Mouse (Mus musculus) intestine, embryonic 15.5 days (tissue): ENCODE data around the gene Ccr10. TPM values are rescaled to one million over a fixed set of nuclear protein-coding genes. Genes with fewer than 3 reads are reported as not detected.

Source experiments
- polyA plus RNA-seq: library from polyadenylated mRNA; unstranded; fragments of >200 nt; fragmentation: Nextera tagmentation; extraction: Ambion mirVana; gene quantifications from 2 replicates; pipeline ENCODE4 v1.2.1, GENCODE M21; 2015

The Ccr10 gene
- polyA plus RNA-seq, 1 experiment from 2014 or later: 0.36 TPM

Other genes starting within 250 kb of the Ccr10 start
- gene Stat3, start 235.9 kb downstream of the Ccr10 start, polyA plus RNA-seq: 45.8 and 48.9 TPM in 2 replicates
- gene Cavin1, start 204.6 kb downstream of the Ccr10 start, polyA plus RNA-seq: 223 and 237 TPM in 2 replicates
- gene Atp6v0a1, start 166.0 kb downstream of the Ccr10 start, polyA plus RNA-seq: 35.4 and 36.2 TPM in 2 replicates
- 14.9 and 16.4 TPM in 2 replicates for gene Naglu, start 105.4 kb downstream of the Ccr10 start, polyA plus RNA-seq
- gene Hsd17b1, start 97.0 kb downstream of the Ccr10 start, polyA plus RNA-seq: not detected in 2 replicates
- 41.8 and 43.9 TPM in 2 replicates for gene Coasy, start 92.9 kb downstream of the Ccr10 start, polyA plus RNA-seq
- 65.0 and 65.4 TPM in 2 replicates for gene Mlx, start 88.2 kb downstream of the Ccr10 start, polyA plus RNA-seq
- 22.6 and 23.4 TPM in 2 replicates for gene Psmc3ip, start 80.0 kb downstream of the Ccr10 start, polyA plus RNA-seq
- 17.0 and 17.2 TPM in 2 replicates for gene Retreg3, start 55.5 kb downstream of the Ccr10 start, polyA plus RNA-seq
- 58.7 and 59.2 TPM in 2 replicates for gene Tubg1, start 55.5 kb downstream of the Ccr10 start, polyA plus RNA-seq
- gene Tubg2, start 19.5 kb downstream of the Ccr10 start, polyA plus RNA-seq: 4.4 and 4.8 TPM in 2 replicates
- 0.82 and 1.0 TPM in 2 replicates for gene Cntnap1, start 4.9 kb downstream of the Ccr10 start, polyA plus RNA-seq
- gene Plekhh3, start 4.1 kb downstream of the Ccr10 start, polyA plus RNA-seq: 11.1 and 12.7 TPM in 2 replicates
- gene Ezh1, start 51.0 kb upstream of the Ccr10 start, polyA plus RNA-seq: 16.0 and 16.3 TPM in 2 replicates
- 98.5 and 114 TPM in 2 replicates for gene Ramp2, start 70.6 kb upstream of the Ccr10 start, polyA plus RNA-seq
- gene Vps25, start 78.3 kb upstream of the Ccr10 start, polyA plus RNA-seq: 135 and 142 TPM in 2 replicates
- 12.3 and 12.7 TPM in 2 replicates for gene Wnk4, start 85.1 kb upstream of the Ccr10 start, polyA plus RNA-seq
- 0.72 and 1.1 TPM in 2 replicates for gene Cntd1, start 103.6 kb upstream of the Ccr10 start, polyA plus RNA-seq
- gene Coa3, start 103.7 kb upstream of the Ccr10 start, polyA plus RNA-seq: 250 and 261 TPM in 2 replicates
- 132 and 143 TPM in 2 replicates for gene Becn1, start 126.8 kb upstream of the Ccr10 start, polyA plus RNA-seq
- 137 and 147 TPM in 2 replicates for gene Psme3, start 140.8 kb upstream of the Ccr10 start, polyA plus RNA-seq
- gene Aoc2, start 149.6 kb upstream of the Ccr10 start, polyA plus RNA-seq: 1.2 and 1.3 TPM in 2 replicates
- gene Aoc3, start 155.2 kb upstream of the Ccr10 start, polyA plus RNA-seq: 2.1 and 2.7 TPM in 2 replicates
- gene G6pc, start 192.1 kb upstream of the Ccr10 start, polyA plus RNA-seq: 0.30 and 0.39 TPM in 2 replicates
- 60.1 and 63.3 TPM in 2 replicates for gene Aarsd1, start 242.2 kb upstream of the Ccr10 start, polyA plus RNA-seq
- 7.3 and 10.6 TPM in 2 replicates for gene Gm27029, start 249.4 kb upstream of the Ccr10 start, polyA plus RNA-seq
- gene Rundc1, start 249.6 kb upstream of the Ccr10 start, polyA plus RNA-seq: 16.9 and 17.3 TPM in 2 replicates
- 11.7 TPM in 2 replicates for gene Ptges3l, start 249.9 kb upstream of the Ccr10 start, polyA plus RNA-seq